Comparison of ENCODE assay signal across 9 mouse cellular contexts in the genomic region with DNA sequence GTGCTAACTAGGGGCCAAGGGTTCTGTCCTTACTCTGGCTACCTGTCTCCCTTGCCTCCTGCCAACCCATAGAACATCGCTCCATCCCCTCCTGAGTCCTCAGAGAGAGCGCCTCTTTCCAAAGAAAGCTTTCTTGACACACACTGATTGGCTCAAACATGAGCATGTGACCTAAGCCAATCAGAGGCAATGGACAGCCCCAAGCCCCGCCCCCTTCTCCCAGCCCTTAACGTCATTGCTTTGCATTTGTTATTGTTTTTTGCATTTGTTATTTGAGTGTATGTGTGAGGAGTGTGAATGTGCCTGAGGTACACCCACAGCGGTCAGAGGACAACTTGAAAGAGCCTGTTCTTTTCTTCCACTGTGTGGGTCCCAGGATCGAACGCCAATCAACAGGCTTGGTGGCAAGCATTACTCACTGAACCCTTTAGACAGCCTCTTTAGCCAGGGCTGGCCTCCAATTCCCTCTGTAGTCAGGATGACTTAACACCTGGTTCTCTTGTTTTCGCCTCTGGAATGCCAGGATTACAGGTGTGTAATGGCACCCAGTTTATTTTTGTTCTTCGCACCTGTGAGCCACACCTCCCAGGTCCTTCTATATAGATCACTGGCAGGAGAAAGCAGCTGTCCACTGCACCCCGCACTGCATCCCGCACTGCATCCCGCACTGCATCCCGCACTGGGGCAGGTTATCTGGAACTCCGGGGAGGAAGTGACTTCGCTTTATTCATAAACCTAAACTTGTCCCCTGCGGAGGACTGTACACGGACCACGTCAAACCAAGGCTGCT. TPM values are rescaled to one million over a fixed set of nuclear protein-coding genes. Genes with fewer than 3 reads are reported as not detected.
DNase-seq lines count a peak whose midpoint lies in the region; ATAC-seq lines count a peak whose summit lies in the region.
"Had no signal": no experiment of that assay in that cellular context is flagged by ENCODE, and none has a peak within 500 bp of the region (broad histone marks: within the 10 kb centered on the region; RNA-seq: fewer than 3 reads in every experiment).

No protein-coding gene starts in this region.

- 61% methylated on average over 18 of the region's 18 CpGs for WGBS in heart, embryonic 12.5 days
- 56% methylated on average over 18 of the region's 18 CpGs for WGBS in hindbrain, embryonic 10.5 days
- 61% methylated on average over 18 of the region's 18 CpGs for WGBS in midbrain, embryonic 15.5 days

- H3K9ac ChIP-seq in heart, embryonic 12.5 days, result no peak overlapping the region
- H3K9ac ChIP-seq in midbrain, embryonic 15.5 days, result peak overlapping the region; percentile 42; the same call in 1 of the 2 replicates

- DNase-seq in heart, adult 8-10 months (ENCODE audit: low spot score), result no peak
- DNase-seq in R1 (ENCODE audit: low read depth, low spot score), result peak; percentile 86
- peak; percentile 52 for DNase-seq in hindbrain, embryonic 10.5 days (ENCODE audit: low spot score)
- DNase-seq in MN1 (ENCODE audit: low spot score), result no peak
- no peak for DNase-seq in urinary bladder, postnatal 4 days (ENCODE audit: low spot score in 2 of 2)
- DNase-seq in cerebellum, adult 18-20 months, result no peak

- no peaks in the 10 kb centered on the region for H3K36me3 ChIP-seq in heart, embryonic 12.5 days
- peaks cover 10% of the 10 kb centered on the region; the same call in 1 of the 2 replicates for H3K36me3 ChIP-seq in hindbrain, embryonic 10.5 days
- H3K36me3 ChIP-seq in midbrain, embryonic 15.5 days (replicated peaks), result no peaks in the 10 kb centered on the region

- no peak overlapping the region for H3K27ac ChIP-seq in heart, embryonic 12.5 days (ENCODE audit: poor library complexity, severe bottlenecking)
- peak overlapping the region; percentile 79 for H3K27ac ChIP-seq in hindbrain, embryonic 10.5 days
- H3K27ac ChIP-seq in midbrain, embryonic 15.5 days, result no peak overlapping the region

- H3K4me3 ChIP-seq in heart, embryonic 12.5 days, result peak overlapping the region; percentile 11; the same call in 1 of the 2 replicates
- H3K4me3 ChIP-seq in hindbrain, embryonic 10.5 days, result peak overlapping the region; percentile 46
- H3K4me3 ChIP-seq in midbrain, embryonic 15.5 days, result peak overlapping the region; percentile 39

- no peaks in the 10 kb centered on the region for H3K9me3 ChIP-seq in heart, embryonic 12.5 days (replicated peaks)
- H3K9me3 ChIP-seq in hindbrain, embryonic 10.5 days, result no peaks in the 10 kb centered on the region
- no peaks in the 10 kb centered on the region for H3K9me3 ChIP-seq in midbrain, embryonic 15.5 days

- ATAC-seq in heart, embryonic 12.5 days (ENCODE audit: insufficient number of reproducible peaks, low FRiP score), result peak; percentile 51; the same call in 1 of the 2 replicates
- ATAC-seq in midbrain, embryonic 15.5 days (replicated peaks), result peak; percentile 91

- H3K4me1 ChIP-seq in heart, embryonic 12.5 days (replicated peaks), result peaks cover 76% of the 10 kb centered on the region
- H3K4me1 ChIP-seq in hindbrain, embryonic 10.5 days (replicated peaks), result peaks cover 26% of the 10 kb centered on the region
- H3K4me1 ChIP-seq in midbrain, embryonic 15.5 days, result peaks cover 4% of the 10 kb centered on the region

- no peaks in the 10 kb centered on the region for H3K27me3 ChIP-seq in heart, embryonic 12.5 days (replicated peaks)
- H3K27me3 ChIP-seq in hindbrain, embryonic 10.5 days (ENCODE audit: insufficient read depth, poor library complexity, severe bottlenecking), result no peaks in the 10 kb centered on the region
- H3K27me3 ChIP-seq in midbrain, embryonic 15.5 days (replicated peaks), result no peaks in the 10 kb centered on the region
- H3K27me3 ChIP-seq: CH12.LX had no signal

- peak overlapping the region; percentile 49 for H3K4me2 ChIP-seq in heart, embryonic 12.5 days
- H3K4me2 ChIP-seq in midbrain, embryonic 15.5 days, result peak overlapping the region; percentile 52

RNA-seq across cellular contexts. Expression of a gene that starts 13.1 kb away (rescaled TPM):
- 74.3 and 75.2 TPM in 2 replicates for polyA plus RNA-seq in heart, embryonic 12.5 days (2016; fragmentation: Nextera tagmentation; extraction: Ambion mirVana)
- total RNA-seq in heart, adult 8-10 months (2022), result 10 to 100 TPM; 21.8 to 27.3 (median 25.7) TPM
- polyA plus RNA-seq in hindbrain, embryonic 10.5 days (2016; fragmentation: Nextera tagmentation; extraction: Ambion mirVana), result 41.2 and 43.6 TPM in 2 replicates
- 40.3 and 45.9 TPM in 2 replicates for polyA plus RNA-seq in midbrain, embryonic 15.5 days (2015; fragmentation: Nextera tagmentation; extraction: Ambion mirVana)

Comparison
In these comparisons a context has a peak if more than half of its experiments do, and no peak if none do; other contexts are left out.
1. DNase-seq: peak in R1 (single experiment) and hindbrain, embryonic 10.5 days (single experiment); none in heart, adult 8-10 months (single experiment), MN1 (single experiment), urinary bladder, postnatal 4 days (0 of 2) and cerebellum, adult 18-20 months (0 of 2).
2. Peak in every context shown above with its lines, with median percentiles within 50 percentile points of each other: H3K4me3 ChIP-seq.